Mouse (Mus musculus) embryonic facial prominence, embryonic 10.5 days (tissue): Measurements from ENCODE around the gene Xpr1. TPM values are rescaled to one million over a fixed set of nuclear protein-coding genes. Genes with fewer than 3 reads are reported as not detected.

Experiments
- DNase-seq: peaks from one replicate; pipeline ENCODE4 v3.0.0-alpha.2; 2017; ENCODE audit warnings: low spot score
- H3K27ac ChIP-seq: fragments of 300-500 bp; sonication (generic); replicated peaks from 2 replicates; pipeline ENCODE4 v1.5.1; 2016; ENCODE audit warnings: mild to moderate bottlenecking
- H3K27me3 ChIP-seq: fragments of 300-500 bp; sonication (generic); replicated peaks from 2 replicates; pipeline ENCODE4 v1.6.1; 2016; ENCODE audit warnings: low read depth, mild to moderate bottlenecking; ENCODE audit not compliant: poor library complexity, severe bottlenecking
- H3K36me3 ChIP-seq: fragments of 300-500 bp; sonication (generic); replicated peaks from 2 replicates; pipeline ENCODE4 v1.6.1; 2016; ENCODE audit warnings: mild to moderate bottlenecking, moderate library complexity
- H3K4me1 ChIP-seq: fragments of 300-500 bp; sonication (generic); 2 replicates; pipeline ENCODE4 v1.6.1; 2016
- H3K4me3 ChIP-seq: fragments of 300-500 bp; sonication (generic); 2 replicates; pipeline ENCODE4 v1.5.1; 2016; ENCODE audit warnings: mild to moderate bottlenecking, moderate library complexity
- H3K9me3 ChIP-seq: fragments of 300-500 bp; sonication (generic); 2 replicates; pipeline ENCODE4 v1.6.1; 2016; ENCODE audit warnings: mild to moderate bottlenecking
- WGBS: fragments of 180-500 bp; shearing (Covaris S2); methylation state at CpG from one replicate; pipeline ENCODE4 v1.1.7; 2016; 5-methylcytosine and 5-hydroxymethylcytosine counted together
- polyA plus RNA-seq: library from polyadenylated mRNA; unstranded; fragments of >200 nt; fragmentation: Nextera tagmentation; extraction: Ambion mirVana; gene quantifications from 2 replicates; pipeline ENCODE4 v1.2.1, GENCODE M21; 2016

Xpr1 gene
- polyA plus RNA-seq, 1 experiment from 2014 or later, result 8.2 TPM

DNA sequence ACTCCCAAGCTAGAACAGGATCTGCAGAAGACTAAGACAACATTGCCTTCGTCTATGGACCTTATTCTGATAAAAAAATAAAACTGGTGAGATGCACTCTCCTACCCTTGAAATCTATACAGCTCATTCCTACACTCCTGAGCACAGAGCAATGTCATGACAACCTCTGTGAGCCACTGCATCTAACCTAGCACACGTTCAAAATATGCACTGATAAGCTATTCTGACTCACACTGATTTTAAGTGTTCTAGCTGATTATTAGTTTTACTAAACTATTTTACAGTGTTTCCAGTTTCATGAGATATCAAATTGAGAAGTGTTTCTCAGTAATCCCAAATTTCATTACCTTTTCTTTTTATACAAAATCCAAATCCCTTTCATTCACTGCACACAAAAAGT is 23.2 kb downstream of the Xpr1 start:
- Histone ChIP-seq H3K27ac (no peak overlapping the region), H3K36me3 (no peaks in the 10 kb centered on the region), H3K27me3 (no peaks in the 10 kb centered on the region), H3K4me3 (no peak overlapping the region), H3K9me3 (no peaks in the 10 kb centered on the region), H3K4me1 (0 out of 2 replicates have a peak, but pooled peaks cover 3% of the 10 kb centered on the region)
- 76% methylated on average over 2 of the region's 2 CpGs for WGBS
- no peak for DNase-seq

DNA sequence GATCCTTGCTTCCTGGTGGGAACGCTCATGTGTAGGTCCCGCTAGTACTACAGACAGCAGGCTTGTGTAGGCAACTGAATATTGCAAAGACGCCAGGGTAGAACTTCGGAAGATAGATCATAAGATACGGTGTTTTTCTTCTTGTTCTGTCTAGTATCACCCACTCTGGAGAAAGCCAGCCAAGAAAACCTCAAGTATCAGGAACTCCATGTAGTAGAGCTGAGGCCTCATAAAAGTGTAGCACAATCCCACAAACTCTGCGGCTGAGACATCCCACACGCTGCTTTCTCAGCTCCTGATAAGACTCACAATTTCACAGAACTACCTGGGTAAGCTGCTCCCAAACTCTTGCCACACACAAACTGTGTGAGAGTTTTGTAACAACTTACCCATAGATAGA is 24.4 kb downstream of the Xpr1 start:
- no peak overlapping the region for H3K27ac ChIP-seq
- H3K4me3 ChIP-seq, result no peak overlapping the region
- H3K36me3 ChIP-seq, result no peaks in the 10 kb centered on the region
- 95% methylated on average over 7 of the region's 7 CpGs for WGBS
- DNase-seq, result no peak
- no peaks in the 10 kb centered on the region for H3K9me3 ChIP-seq
- H3K27me3 ChIP-seq, result no peaks in the 10 kb centered on the region
- 0 out of 2 replicates have a peak, but pooled peaks cover 6% of the 10 kb centered on the region for H3K4me1 ChIP-seq

DNA sequence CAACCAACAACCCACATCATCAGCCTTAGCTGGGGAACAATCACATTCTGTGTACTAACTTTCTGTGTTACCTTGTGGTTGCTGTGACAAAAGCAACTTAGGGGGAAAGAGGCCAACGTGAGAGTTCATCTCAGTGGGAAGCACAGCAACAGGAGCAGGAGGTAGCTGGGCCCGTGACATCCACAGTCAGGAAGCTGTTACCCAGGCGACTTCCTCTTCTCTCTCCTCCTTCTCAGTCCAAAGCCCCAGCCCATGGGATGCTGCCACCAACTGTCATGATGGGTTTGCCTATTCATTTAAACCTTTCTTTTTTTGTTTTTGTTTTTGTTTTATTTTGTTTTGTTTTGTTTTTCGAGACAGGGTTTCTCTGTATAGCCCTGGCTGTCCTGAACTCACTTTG is 25.7 kb downstream of the Xpr1 start:
- Histone ChIP-seq H3K36me3 (no peaks in the 10 kb centered on the region), H3K27ac (no peak overlapping the region), H3K27me3 (no peaks in the 10 kb centered on the region), H3K9me3 (no peaks in the 10 kb centered on the region), H3K4me1 (0 out of 2 replicates have a peak, but pooled peaks cover 6% of the 10 kb centered on the region), H3K4me3 (no peak overlapping the region)
- WGBS, result 64% methylated on average over 4 of the region's 4 CpGs
- no peak for DNase-seq

DNA sequence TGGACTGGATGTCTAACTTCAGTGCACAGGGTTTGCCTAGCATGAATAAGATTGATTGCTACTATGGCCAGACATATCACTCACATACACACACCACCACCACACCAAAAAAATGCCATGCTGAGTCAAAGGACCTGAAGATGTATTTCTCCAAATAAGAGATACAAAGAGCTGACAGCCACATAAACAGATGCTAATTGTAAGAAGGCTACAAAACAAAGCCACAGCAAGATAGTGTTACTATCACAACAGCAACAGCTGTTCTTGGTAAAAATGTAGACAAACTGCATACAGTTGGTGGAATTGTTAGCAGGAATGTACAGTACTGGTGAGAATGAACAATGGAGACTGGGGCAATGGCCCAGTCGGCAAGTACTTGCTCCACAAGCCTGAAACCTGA is 28.8 kb downstream of the Xpr1 start:
- no peak for DNase-seq
- WGBS, result 43% methylated on average over 1 of the region's 1 CpGs
- no peaks in the 10 kb centered on the region for H3K36me3 ChIP-seq
- no peaks in the 10 kb centered on the region for H3K27me3 ChIP-seq
- H3K4me1 ChIP-seq, result 0 out of 2 replicates have a peak, but pooled peaks cover 6% of the 10 kb centered on the region
- H3K27ac ChIP-seq, result no peak overlapping the region
- no peaks in the 10 kb centered on the region for H3K9me3 ChIP-seq
- H3K4me3 ChIP-seq, result no peak overlapping the region

DNA sequence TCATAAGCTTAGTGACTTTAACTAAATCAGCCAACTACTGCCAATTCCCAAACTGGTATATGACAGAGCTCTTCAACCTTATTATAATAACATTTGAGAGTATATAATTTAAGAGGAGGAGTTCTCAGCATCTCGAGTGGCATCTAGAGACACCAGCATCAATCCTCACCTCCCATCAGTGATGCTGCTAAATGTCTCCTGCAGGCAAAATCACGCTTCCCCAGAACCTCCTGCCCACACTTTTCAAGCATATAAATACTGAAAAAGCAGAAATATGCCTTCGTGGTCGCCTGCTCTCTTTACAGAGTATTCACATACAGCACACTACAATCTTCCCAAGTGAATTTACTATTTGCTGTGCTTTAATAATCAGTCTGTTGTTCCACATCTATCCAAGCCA is 30.7 kb downstream of the Xpr1 start:
- 89% methylated on average over 4 of the region's 4 CpGs for WGBS
- Histone ChIP-seq H3K36me3 (no peaks in the 10 kb centered on the region), H3K9me3 (no peaks in the 10 kb centered on the region), H3K4me3 (no peak overlapping the region), H3K27ac (no peak overlapping the region), H3K27me3 (no peaks in the 10 kb centered on the region), H3K4me1 (0 out of 2 replicates have a peak, but pooled peaks cover 5% of the 10 kb centered on the region)
- DNase-seq, result no peak

DNA sequence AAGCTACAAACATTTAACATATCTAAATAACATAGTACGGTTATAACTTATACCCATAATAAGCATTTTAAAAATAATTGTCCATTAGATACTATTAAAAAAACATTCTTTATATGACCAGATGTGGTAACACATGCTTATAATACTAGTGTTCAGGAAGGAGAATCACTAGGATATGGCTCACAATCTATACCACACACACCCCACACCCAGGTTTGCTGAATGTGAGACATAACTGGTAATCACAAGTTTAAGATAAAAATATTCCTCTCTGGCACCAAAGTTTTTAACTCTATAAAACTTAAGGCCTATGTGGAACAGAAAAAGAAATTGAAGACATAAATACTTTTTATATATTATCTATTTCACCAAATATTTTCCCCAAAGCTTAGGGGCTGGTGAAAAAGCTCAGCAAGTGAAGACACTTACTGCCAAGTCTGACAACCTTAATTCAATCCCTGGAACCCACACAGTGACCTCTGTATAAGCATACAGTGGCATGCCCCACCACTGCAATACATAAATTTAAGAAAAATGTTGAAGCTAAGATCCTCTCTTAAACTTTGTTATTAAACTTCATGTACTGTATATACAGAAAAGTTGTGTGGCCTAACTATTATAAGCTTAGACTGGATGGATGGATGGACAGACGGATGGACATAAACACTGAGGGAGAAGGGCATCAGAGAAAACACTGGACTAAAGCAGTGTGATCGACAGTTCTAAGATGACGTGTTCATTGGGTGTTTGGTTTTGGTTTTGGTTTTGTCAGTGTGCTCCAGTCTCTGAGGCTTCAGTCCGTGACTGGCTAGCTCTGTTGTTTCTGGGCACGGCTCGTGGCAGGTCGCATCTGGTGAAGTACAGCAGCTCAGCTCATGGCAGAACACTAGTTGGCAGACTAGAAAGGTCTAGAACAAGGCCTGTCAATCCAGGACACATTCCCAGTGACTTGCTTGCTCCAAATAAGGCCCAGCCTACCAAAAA is 33.6 kb downstream of the Xpr1 start:
- WGBS, result 93% methylated on average over 8 of the region's 8 CpGs
- Histone ChIP-seq H3K27ac (no peak overlapping the region), H3K36me3 (no peaks in the 10 kb centered on the region), H3K27me3 (no peaks in the 10 kb centered on the region), H3K4me1 (0 out of 2 replicates have a peak, but pooled peaks cover 2% of the 10 kb centered on the region), H3K4me3 (no peak overlapping the region), H3K9me3 (no peaks in the 10 kb centered on the region)
- DNase-seq, result no peak

DNA sequence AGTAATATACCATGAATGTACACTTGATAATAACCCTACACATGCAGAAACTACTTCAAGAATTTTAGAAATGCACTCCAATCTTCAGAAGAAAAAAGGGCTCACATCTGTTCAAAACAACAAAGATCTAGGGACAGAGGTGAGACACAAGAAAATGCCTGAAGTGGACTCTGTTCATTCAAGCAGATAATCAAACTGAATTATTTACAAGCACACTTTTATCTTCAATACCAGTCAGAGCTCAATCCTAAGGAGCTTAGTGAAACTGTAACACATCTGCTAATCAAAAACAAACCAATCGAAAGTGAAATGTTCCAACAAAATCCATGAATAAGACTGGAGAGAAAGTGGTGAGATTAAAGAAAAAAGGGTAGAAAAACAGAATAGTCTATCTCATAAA is 35.3 kb downstream of the Xpr1 start:
- Histone ChIP-seq H3K27me3 (no peaks in the 10 kb centered on the region), H3K36me3 (no peaks in the 10 kb centered on the region), H3K4me1 (no peaks in the 10 kb centered on the region), H3K4me3 (no peak overlapping the region), H3K9me3 (no peaks in the 10 kb centered on the region), H3K27ac (no peak overlapping the region)
- DNase-seq, result no peak
- 79% methylated on average over 1 of the region's 1 CpGs for WGBS

DNA sequence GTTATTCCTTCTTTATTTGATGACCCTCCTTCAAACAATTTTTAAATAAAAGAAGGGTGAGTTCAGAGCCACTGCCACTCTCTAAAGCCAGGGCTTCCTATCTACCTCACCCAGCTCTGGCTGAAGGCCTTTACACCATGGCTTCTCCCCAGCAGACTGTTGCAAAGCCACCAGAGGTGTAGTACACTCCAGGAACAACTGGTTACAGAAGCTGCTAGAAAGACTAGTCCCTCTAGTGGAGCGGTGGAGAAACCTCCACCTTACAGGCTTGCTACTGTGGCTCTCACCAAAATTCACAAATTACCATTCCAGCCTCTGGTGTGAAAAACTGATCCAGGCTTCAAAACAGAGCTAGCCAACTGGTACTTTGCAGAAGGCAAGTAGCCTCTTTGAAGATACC is 37.9 kb downstream of the Xpr1 start:
- no peaks in the 10 kb centered on the region for H3K4me1 ChIP-seq
- H3K27ac ChIP-seq, result no peak overlapping the region
- no peak overlapping the region for H3K4me3 ChIP-seq
- no peaks in the 10 kb centered on the region for H3K36me3 ChIP-seq
- WGBS, result 95% methylated on average over 1 of the region's 1 CpGs
- DNase-seq, result no peak
- H3K27me3 ChIP-seq, result no peaks in the 10 kb centered on the region
- H3K9me3 ChIP-seq, result no peaks in the 10 kb centered on the region

DNA sequence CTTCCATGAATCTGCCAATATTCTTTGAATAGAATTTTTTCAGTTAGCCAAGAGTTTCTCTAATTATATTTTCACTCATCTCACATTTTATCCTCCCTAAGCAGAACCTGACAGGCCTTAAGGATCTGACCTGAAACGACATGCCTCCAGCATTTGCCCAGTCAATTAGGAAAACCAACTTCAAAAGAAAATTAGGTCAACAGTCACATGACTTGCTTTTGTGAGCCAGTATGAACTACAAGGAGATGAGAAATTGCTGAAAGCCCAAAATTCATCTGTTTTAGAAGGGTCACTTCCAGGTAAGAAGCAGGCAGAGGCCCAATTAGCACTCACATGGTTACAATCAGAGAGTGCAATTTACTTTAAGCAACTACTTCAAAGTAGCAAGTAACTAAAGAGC is 44.4 kb downstream of the Xpr1 start:
- no peaks in the 10 kb centered on the region for H3K9me3 ChIP-seq
- H3K4me3 ChIP-seq, result no peak overlapping the region
- WGBS, result 43% methylated on average over 1 of the region's 1 CpGs
- H3K27ac ChIP-seq, result no peak overlapping the region
- DNase-seq, result no peak
- H3K36me3 ChIP-seq, result no peaks in the 10 kb centered on the region
- no peaks in the 10 kb centered on the region for H3K27me3 ChIP-seq
- peaks cover 10% of the 10 kb centered on the region; the same call in 1 of the 2 replicates for H3K4me1 ChIP-seq

DNA sequence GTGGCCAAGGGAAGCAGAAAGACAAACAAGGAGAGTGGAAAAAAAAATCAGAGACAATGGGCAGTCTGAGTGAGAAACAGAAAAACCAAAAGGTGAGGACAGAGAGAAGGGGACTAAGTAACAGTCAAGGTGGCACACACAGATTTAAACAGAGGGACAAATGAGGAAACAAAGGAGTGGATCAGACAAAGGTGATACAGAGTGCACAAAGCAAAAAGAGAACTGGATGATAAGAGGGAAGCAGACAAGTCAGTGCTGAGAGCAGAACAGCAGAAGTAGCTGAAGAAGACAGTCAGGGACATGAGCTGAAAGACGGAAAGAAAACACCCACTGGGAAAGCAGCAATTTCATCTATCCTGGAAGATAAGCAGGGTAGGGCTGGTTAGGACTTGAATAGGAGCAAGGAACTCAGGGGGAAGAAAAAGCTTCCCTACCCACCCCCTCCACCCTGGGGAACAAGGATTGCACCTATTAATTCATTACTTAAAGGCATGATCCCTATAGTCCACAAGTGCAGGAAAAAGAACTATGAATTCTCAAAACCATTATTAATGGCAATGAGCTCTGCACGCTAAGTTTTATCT is 47.0 kb downstream of the Xpr1 start:
- 73% methylated on average over 2 of the region's 2 CpGs for WGBS
- H3K4me3 ChIP-seq, result no peak overlapping the region

DNA sequence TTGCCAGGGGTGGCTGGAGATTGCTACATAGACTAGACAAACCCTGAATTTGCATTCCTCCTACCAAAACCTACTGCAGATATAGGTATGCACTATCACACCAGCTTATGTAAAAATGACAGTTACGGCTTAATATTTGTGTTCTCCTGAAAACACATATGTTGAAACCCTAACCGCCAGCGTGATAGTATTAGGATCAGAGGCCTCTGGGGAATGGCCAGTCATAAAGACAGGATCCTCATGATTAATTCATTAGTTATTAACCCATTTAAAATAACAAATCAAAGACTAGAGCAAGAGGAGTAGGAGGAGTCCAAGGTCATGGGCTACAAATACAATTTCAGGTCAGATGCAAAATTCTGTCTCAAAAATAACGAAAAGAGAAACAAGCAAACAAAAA is 50.8 kb downstream of the Xpr1 start:
- no peaks in the 10 kb centered on the region for H3K27me3 ChIP-seq
- H3K36me3 ChIP-seq, result no peaks in the 10 kb centered on the region
- WGBS, result 80% methylated on average over 4 of the region's 4 CpGs
- H3K27ac ChIP-seq, result no peak overlapping the region
- H3K4me3 ChIP-seq, result no peak overlapping the region
- no peaks in the 10 kb centered on the region for H3K9me3 ChIP-seq
- no peak for DNase-seq
- peaks cover 6% of the 10 kb centered on the region; the same call in 1 of the 2 replicates for H3K4me1 ChIP-seq

More for the DNA sequence above, 47.0 kb downstream of the Xpr1 start:
- no peaks in the 10 kb centered on the region for H3K27me3 ChIP-seq
- no peak for DNase-seq
- peaks cover 10% of the 10 kb centered on the region; the same call in 1 of the 2 replicates for H3K4me1 ChIP-seq
- no peaks in the 10 kb centered on the region for H3K36me3 ChIP-seq
- no peaks in the 10 kb centered on the region for H3K9me3 ChIP-seq
- no peak overlapping the region for H3K27ac ChIP-seq

DNA sequence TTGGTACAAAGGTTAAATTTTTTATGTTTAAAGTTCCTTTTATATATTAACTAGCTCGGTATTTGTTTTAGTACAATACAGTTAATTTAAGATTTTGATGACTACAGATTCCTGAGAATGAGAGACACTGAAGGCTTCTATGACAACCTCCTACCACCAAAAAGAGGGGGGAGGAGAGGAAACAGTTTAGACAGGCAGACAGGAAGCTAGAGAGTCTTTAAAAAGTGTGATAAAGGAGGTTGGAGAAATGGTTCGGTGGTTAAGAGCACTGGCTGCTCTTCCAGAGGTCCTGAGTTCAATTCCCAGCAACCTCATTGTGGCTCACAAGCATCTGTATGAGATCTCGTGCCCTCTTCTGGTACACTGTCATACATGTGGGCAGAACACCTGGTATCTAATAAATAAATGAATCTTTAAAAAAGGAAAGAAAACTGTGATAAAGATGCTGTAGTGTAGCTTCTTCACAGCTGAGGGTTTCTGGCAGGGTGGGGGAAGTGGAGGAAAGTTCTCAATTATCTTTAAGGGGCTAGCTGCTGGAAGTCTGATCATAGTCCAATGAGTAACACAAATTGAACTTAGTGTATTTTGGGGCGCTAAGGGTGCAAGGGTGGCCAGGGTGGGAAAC is 55.6 kb downstream of the Xpr1 start:
- WGBS, result 88% methylated on average over 4 of the region's 4 CpGs
- DNase-seq, result no peak
- Histone ChIP-seq H3K27ac (no peak overlapping the region), H3K4me3 (no peak overlapping the region), H3K36me3 (no peaks in the 10 kb centered on the region), H3K9me3 (no peaks in the 10 kb centered on the region), H3K4me1 (no peaks in the 10 kb centered on the region), H3K27me3 (no peaks in the 10 kb centered on the region)
